Comparison of ENCODE assay signal across 19 mouse cellular contexts in genomic region chr11:120181379-120181778, GRCm38 (mm10). TPM values are rescaled to one million over a fixed set of nuclear protein-coding genes. Genes with fewer than 3 reads are reported as not detected.
A peak's percentile ranks its signal among the peaks of the same experiment; 100 is the strongest.
DNase-seq lines count a peak whose midpoint lies in the region; ATAC-seq and TF ChIP-seq lines count a peak whose summit lies in the region.
"Had no signal": no experiment of that assay in that cellular context is flagged by ENCODE, and none has a peak within 500 bp of the region (broad histone marks: within the 10 kb centered on the region; RNA-seq: fewer than 3 reads in every experiment).

No protein-coding gene starts in this region.

- peak; percentile 2 for DNase-seq in heart, postnatal 0 days (ENCODE audit: low spot score)
- peak; percentile 43 for DNase-seq in 3134 (ENCODE audit: extremely low read depth, insufficient read length, low spot score)
- DNase-seq in 3T3-L1 (ENCODE audit: low read depth, low spot score) = peak; percentile 18
- no peak for DNase-seq in limb, embryonic 10.5 days (ENCODE audit: low spot score)
- no peak for DNase-seq in left cerebral cortex, adult 8-10 months (ENCODE audit: low spot score in 2 of 2)
- DNase-seq: adrenal gland, postnatal 25 days; cerebellum, adult 9-10 months; heart, adult 2 months; heart, postnatal 14 days; kidney, adult 9 months; kidney, postnatal 14 days; liver, embryonic 13.5 days; lung, embryonic 14.5 days; spleen, adult 18-20 months had no signal

- no peak overlapping the region for H3K9ac ChIP-seq in heart, postnatal 0 days (replicated peaks; ENCODE audit: low read depth, low read length)
- H3K9ac ChIP-seq in heart, embryonic 11.5 days (ENCODE audit: low read depth, low read length) = no peak overlapping the region
- H3K9ac ChIP-seq: forebrain, embryonic 12.5 days; hindbrain, embryonic 15.5 days; liver, embryonic 13.5 days; lung, embryonic 14.5 days had no signal

- H3K4me3 ChIP-seq in heart, postnatal 0 days (ENCODE audit: low read depth, low read length) = no peak overlapping the region
- H3K4me3 ChIP-seq in heart, embryonic 11.5 days (ENCODE audit: low read depth, low read length) = no peak overlapping the region
- no peak overlapping the region for H3K4me3 ChIP-seq in limb, embryonic 10.5 days
- H3K4me3 ChIP-seq: forebrain, embryonic 12.5 days; heart, adult 2 months; hindbrain, embryonic 15.5 days; liver, embryonic 13.5 days had no signal

- no peak for ATAC-seq in heart, postnatal 0 days (ENCODE audit: insufficient read depth, low read depth)
- ATAC-seq in heart, embryonic 11.5 days (replicated peaks; ENCODE audit: insufficient number of reproducible peaks, low FRiP score, low TSS enrichment) = no peak
- no peak for ATAC-seq in erythroblast, adult 5-6 weeks (replicated peaks; ENCODE audit: low FRiP score, poor library complexity, severe bottlenecking)
- ATAC-seq: CD4-positive, CD25-positive, alpha-beta regulatory T cell, adult 4 months had no signal

- H3K36me3 ChIP-seq in heart, postnatal 0 days (replicated peaks; ENCODE audit: control insufficient read depth, insufficient read depth, low read length) = no peaks in the 10 kb centered on the region
- no peaks in the 10 kb centered on the region for H3K36me3 ChIP-seq in heart, embryonic 11.5 days (ENCODE audit: control insufficient read depth, insufficient read depth, low read length)
- peaks cover 10% of the 10 kb centered on the region for H3K36me3 ChIP-seq in limb, embryonic 10.5 days
- H3K36me3 ChIP-seq: forebrain, embryonic 12.5 days; hindbrain, embryonic 15.5 days; liver, embryonic 13.5 days had no signal

- H3K4me1 ChIP-seq in heart, postnatal 0 days (ENCODE audit: control insufficient read depth, insufficient read depth) = peaks cover 29% of the 10 kb centered on the region
- H3K4me1 ChIP-seq in heart, embryonic 11.5 days (ENCODE audit: control insufficient read depth, insufficient read depth, low read length) = peaks cover 39% of the 10 kb centered on the region
- peaks cover 61% of the 10 kb centered on the region for H3K4me1 ChIP-seq in limb, embryonic 10.5 days

- TF ChIP-seq CTCF in heart, postnatal 0 days (IDR thresholded peaks at IDR 0.05; ENCODE audit: low read depth) = no peak

- WGBS in heart, postnatal 0 days = 61% methylated on average over 3 of the region's 3 CpGs
- WGBS in heart, embryonic 11.5 days (ENCODE audit: insufficient replicate concordance) = 77% methylated on average over 3 of the region's 3 CpGs
- WGBS in limb, embryonic 10.5 days = 80% methylated on average over 3 of the region's 3 CpGs

- no peaks in the 10 kb centered on the region for H3K27me3 ChIP-seq in heart, postnatal 0 days (ENCODE audit: control insufficient read depth, insufficient read depth, low read length)
- no peaks in the 10 kb centered on the region for H3K27me3 ChIP-seq in heart, embryonic 11.5 days (ENCODE audit: control insufficient read depth, insufficient read depth, low read length)
- 0 out of 2 replicates have a peak, but pooled peaks cover 3% of the 10 kb centered on the region for H3K27me3 ChIP-seq in limb, embryonic 10.5 days (ENCODE audit: low read depth, poor library complexity, severe bottlenecking)
- H3K27me3 ChIP-seq: forebrain, embryonic 12.5 days; hindbrain, embryonic 15.5 days had no signal

- H3K9me3 ChIP-seq in heart, postnatal 0 days (replicated peaks; ENCODE audit: control insufficient read depth, low read length) = no peaks in the 10 kb centered on the region
- no peaks in the 10 kb centered on the region for H3K9me3 ChIP-seq in heart, embryonic 11.5 days (replicated peaks; ENCODE audit: control insufficient read depth, low read length)
- no peaks in the 10 kb centered on the region for H3K9me3 ChIP-seq in limb, embryonic 10.5 days (replicated peaks)
- H3K9me3 ChIP-seq: forebrain, embryonic 12.5 days; hindbrain, embryonic 15.5 days; liver, embryonic 13.5 days had no signal

- TF ChIP-seq EP300 in heart, postnatal 0 days (IDR thresholded peaks at IDR 0.05; ENCODE audit: low read depth) = no peak

- H3K27ac ChIP-seq in heart, postnatal 0 days (ENCODE audit: low read depth) = no peak overlapping the region
- H3K27ac ChIP-seq in heart, embryonic 11.5 days (ENCODE audit: low read depth, low read length) = no peak overlapping the region
- peak overlapping the region; percentile 22 for H3K27ac ChIP-seq in limb, embryonic 10.5 days
- H3K27ac ChIP-seq: forebrain, embryonic 12.5 days; heart, adult 2 months; hindbrain, embryonic 15.5 days; liver, embryonic 13.5 days had no signal

- H3K4me2 ChIP-seq in heart, postnatal 0 days (ENCODE audit: low read depth, low read length) = no peak overlapping the region
- no peak overlapping the region for H3K4me2 ChIP-seq in heart, embryonic 11.5 days
- H3K4me2 ChIP-seq: forebrain, embryonic 12.5 days; hindbrain, embryonic 15.5 days; liver, embryonic 13.5 days; lung, embryonic 14.5 days had no signal

RNA-seq across cellular contexts. Expression of gene Slc38a10, which starts 30.2 kb away (rescaled TPM):
- 113 and 139 TPM in 2 replicates for total RNA-seq in heart, postnatal 0 days (2014; rRNA removed; ENCODE audit: low replicate concordance)
- 56.2 and 65.9 TPM in 2 replicates for polyA plus RNA-seq in heart, postnatal 0 days (2015; fragmentation: Nextera tagmentation; extraction: Ambion mirVana)
- 57.5 and 72.0 TPM in 2 replicates for polyA plus RNA-seq in heart, embryonic 11.5 days (2014; fragmentation: Nextera tagmentation; extraction: Ambion mirVana)
- 99.6 and 99.8 TPM in 2 replicates for polyA plus RNA-seq in limb, embryonic 10.5 days (2016; fragmentation: Nextera tagmentation; extraction: Ambion mirVana)
- total RNA-seq in erythroblast, adult 5-6 weeks (2015; ENCODE audit: low replicate concordance) = 7.7 and 10.7 TPM in 2 replicates
- 22.4 and 39.9 TPM in 2 replicates for total RNA-seq in erythroblast, adult 5-6 weeks (2017; ENCODE audit: low replicate concordance)
- total RNA-seq in left cerebral cortex, adult 8-10 months (2022) = 10 to 100 TPM; 80.0 to 98.8 (median 89.6) TPM

RNA-seq across cellular contexts. Expression of gene Bahcc1, which starts 51.4 kb away (rescaled TPM):
- 12.2 and 13.1 TPM in 2 replicates for total RNA-seq in heart, postnatal 0 days (2014; rRNA removed; ENCODE audit: low replicate concordance)
- 2.8 and 3.5 TPM in 2 replicates for polyA plus RNA-seq in heart, postnatal 0 days (2015; fragmentation: Nextera tagmentation; extraction: Ambion mirVana)
- 7.0 and 9.1 TPM in 2 replicates for polyA plus RNA-seq in heart, embryonic 11.5 days (2014; fragmentation: Nextera tagmentation; extraction: Ambion mirVana)
- 19.9 and 20.3 TPM in 2 replicates for polyA plus RNA-seq in limb, embryonic 10.5 days (2016; fragmentation: Nextera tagmentation; extraction: Ambion mirVana)
- 2.1 and 3.3 TPM in 2 replicates for total RNA-seq in erythroblast, adult 5-6 weeks (2015; ENCODE audit: low replicate concordance)
- total RNA-seq in erythroblast, adult 5-6 weeks (2017; ENCODE audit: low replicate concordance) = 0.84 and 2.0 TPM in 2 replicates
- total RNA-seq in left cerebral cortex, adult 8-10 months (2022) = 10 to 100 TPM; 20.8 to 23.0 (median 21.6) TPM
- polyA plus RNA-seq: CD4-positive, CD25-positive, alpha-beta regulatory T cell, adult 4 months had no signal

Comparison
In these comparisons a context has a peak if more than half of its experiments do, and no peak if none do; other contexts are left out.
1. DNase-seq: peak in heart, postnatal 0 days (single experiment), 3134 (single experiment) and 3T3-L1 (single experiment); none in limb, embryonic 10.5 days (single experiment) and left cerebral cortex, adult 8-10 months (0 of 2).